Mouse (Mus musculus) hindbrain, embryonic 11.5 days (tissue): ENCODE measurements around the gene Myof. TPM values are rescaled to one million over a fixed set of nuclear protein-coding genes. Genes with fewer than 3 reads are reported as not detected.

Experiments used
- ATAC-seq: fragments of 200-750 bp; cut with Nextera tagmentation; 2 replicates; pipeline ENCODE4 v1.8.0; 2017; ENCODE audit warnings: mild to moderate bottlenecking, moderate TSS enrichment, moderate library complexity; ENCODE audit not compliant: low FRiP score
- DNase-seq: peaks from one replicate; pipeline ENCODE4 v3.0.0-alpha.2; 2015; ENCODE audit warnings: low spot score
- H3K27ac ChIP-seq: fragments of 300-500 bp; sonication (generic); 2 replicates; pipeline ENCODE4 v1.5.1; 2014; ENCODE audit warnings: mild to moderate bottlenecking, low read depth, low read length
- H3K27me3 ChIP-seq: fragments of 300-500 bp; sonication (generic); 2 replicates; pipeline ENCODE4 v1.6.1; 2014; ENCODE audit warnings: mild to moderate bottlenecking, low read length, moderate library complexity, mixed read lengths; ENCODE audit not compliant: control insufficient read depth, insufficient read depth
- H3K36me3 ChIP-seq: fragments of 300-500 bp; sonication (generic); 2 replicates; pipeline ENCODE4 v1.6.1; 2014; ENCODE audit warnings: mild to moderate bottlenecking, low read length, moderate library complexity, mixed read lengths; ENCODE audit not compliant: control insufficient read depth, insufficient read depth
- H3K4me1 ChIP-seq: fragments of 300-500 bp; sonication (generic); replicated peaks from 2 replicates; pipeline ENCODE4 v1.6.1; 2014; ENCODE audit warnings: low read length, mixed read lengths; ENCODE audit not compliant: control insufficient read depth, insufficient read depth
- H3K4me2 ChIP-seq: fragments of 300-500 bp; sonication (generic); replicated peaks from 2 replicates; pipeline ENCODE4 v1.6.1; 2014; ENCODE audit warnings: mild to moderate bottlenecking, low read depth, low read length
- H3K4me3 ChIP-seq: fragments of 300-500 bp; sonication (generic); 2 replicates; pipeline ENCODE4 v1.5.1; 2014; ENCODE audit warnings: low read depth, low read length
- H3K9ac ChIP-seq: fragments of 300-500 bp; sonication (generic); 2 replicates; pipeline ENCODE4 v1.6.1; 2014; ENCODE audit warnings: low read depth, low read length
- H3K9me3 ChIP-seq: fragments of 300-500 bp; sonication (generic); 2 replicates; pipeline ENCODE4 v1.6.1; 2016; ENCODE audit warnings: low read length; ENCODE audit not compliant: control insufficient read depth
- WGBS: fragments of 180-500 bp; shearing (Covaris S2); extraction: QIAGEN DNeasy Blood & Tissue Kit; methylation state at CpG from one replicate; pipeline ENCODE4 v1.1.7; 2014; 5-methylcytosine and 5-hydroxymethylcytosine counted together
- polyA plus RNA-seq: library from polyadenylated mRNA; unstranded; fragments of >200 nt; fragmentation: Nextera tagmentation; extraction: Ambion mirVana; gene quantifications from 2 replicates; pipeline ENCODE4 v1.2.1, GENCODE M21; 2014

Myof gene
- 3.4 and 5.3 TPM in 2 replicates for polyA plus RNA-seq

GRCm38 (mm10) chr19:38043281-38043981 is at the start of gene Myof:
Gene Myof (minus strand): TSS chr19:38043577.
- under 1% methylated on average over 28 of the region's 28 CpGs for WGBS
- DNase-seq (peak; percentile 46), ATAC-seq (no peak)
- Histone ChIP-seq H3K4me3 (peak within 1 kb of the TSS; percentile 30), H3K27ac (no peak within 1 kb of the TSS), H3K4me1 (no peaks in the 10 kb centered on the region), H3K27me3 (peaks cover 11% of the 10 kb centered on the region), H3K36me3 (no peaks in the 10 kb centered on the region), H3K4me2 (peak within 1 kb of the TSS; percentile 59), H3K9me3 (no peaks in the 10 kb centered on the region), H3K9ac (peak within 1 kb of the TSS; percentile 47; the same call in 1 of the 2 replicates)

GRCm38 (mm10) chr19:38091512-38091985 is 48.2 kb upstream of the Myof start:
- H3K9ac ChIP-seq: no peak overlapping the region
- no peaks in the 10 kb centered on the region for H3K36me3 ChIP-seq
- ATAC-seq (no peak), DNase-seq (no peak)
- no peak overlapping the region for H3K27ac ChIP-seq
- H3K27me3 ChIP-seq: peaks cover 12% of the 10 kb centered on the region
- no peak overlapping the region for H3K4me2 ChIP-seq
- H3K9me3 ChIP-seq: no peaks in the 10 kb centered on the region
- WGBS: 50% methylated on average over 4 of the region's 4 CpGs
- no peak overlapping the region for H3K4me3 ChIP-seq
- no peaks in the 10 kb centered on the region for H3K4me1 ChIP-seq

GRCm38 (mm10) chr19:38089358-38089757 is 46.0 kb upstream of the Myof start:
- Histone ChIP-seq H3K27me3 (no peaks in the 10 kb centered on the region), H3K4me2 (no peak overlapping the region), H3K9ac (no peak overlapping the region), H3K9me3 (no peaks in the 10 kb centered on the region), H3K4me3 (no peak overlapping the region), H3K4me1 (no peaks in the 10 kb centered on the region), H3K36me3 (no peaks in the 10 kb centered on the region), H3K27ac (no peak overlapping the region)
- 77% methylated on average over 8 of the region's 8 CpGs for WGBS
- DNase-seq (no peak), ATAC-seq (no peak)

- no peaks in the 10 kb centered on the region for H3K27me3 ChIP-seq
- no peaks in the 10 kb centered on the region for H3K9me3 ChIP-seq
- no peak overlapping the region for H3K4me2 ChIP-seq
- no peak overlapping the region for H3K4me3 ChIP-seq
- no peak for ATAC-seq
- no peak overlapping the region for H3K27ac ChIP-seq
- H3K9ac ChIP-seq: no peak overlapping the region
- no peaks in the 10 kb centered on the region for H3K36me3 ChIP-seq
- 66% methylated on average over 11 of the region's 11 CpGs for WGBS
- peak; percentile 16 for DNase-seq
- H3K4me1 ChIP-seq: no peaks in the 10 kb centered on the region
These were observed 43.7 kb upstream of the Myof start for GRCm38 (mm10) chr19:38086948-38087551.

GRCm38 (mm10) chr19:38085841-38086240 is 42.5 kb upstream of the Myof start:
- no peak overlapping the region for H3K9ac ChIP-seq
- H3K27me3 ChIP-seq: no peaks in the 10 kb centered on the region
- no peaks in the 10 kb centered on the region for H3K9me3 ChIP-seq
- no peak overlapping the region for H3K27ac ChIP-seq
- no peak overlapping the region for H3K4me2 ChIP-seq
- DNase-seq: no peak
- ATAC-seq: no peak
- H3K36me3 ChIP-seq: no peaks in the 10 kb centered on the region
- H3K4me1 ChIP-seq: no peaks in the 10 kb centered on the region
- 86% methylated on average over 4 of the region's 4 CpGs for WGBS
- no peak overlapping the region for H3K4me3 ChIP-seq

- no peak for ATAC-seq
- no peaks in the 10 kb centered on the region for H3K4me1 ChIP-seq
- 86% methylated on average over 5 of the region's 5 CpGs for WGBS
- H3K27me3 ChIP-seq: no peaks in the 10 kb centered on the region
- no peaks in the 10 kb centered on the region for H3K9me3 ChIP-seq
- DNase-seq: no peak
- H3K9ac ChIP-seq: no peak overlapping the region
- no peak overlapping the region for H3K27ac ChIP-seq
- H3K4me2 ChIP-seq: no peak overlapping the region
- no peaks in the 10 kb centered on the region for H3K36me3 ChIP-seq
- H3K4me3 ChIP-seq: no peak overlapping the region
These were observed 39.7 kb upstream of the Myof start for GRCm38 (mm10) chr19:38082931-38083525.

- WGBS: 77% methylated on average over 3 of the region's 3 CpGs
- no peak for DNase-seq
- Histone ChIP-seq H3K9ac (no peak overlapping the region), H3K4me2 (no peak overlapping the region), H3K4me3 (no peak overlapping the region), H3K9me3 (no peaks in the 10 kb centered on the region), H3K4me1 (no peaks in the 10 kb centered on the region), H3K27me3 (no peaks in the 10 kb centered on the region), H3K27ac (no peak overlapping the region), H3K36me3 (no peaks in the 10 kb centered on the region)
- ATAC-seq: no peak
These were observed 38.0 kb upstream of the Myof start for GRCm38 (mm10) chr19:38081361-38081760.

GRCm38 (mm10) chr19:38077851-38078540 is 34.6 kb upstream of the Myof start:
- H3K36me3 ChIP-seq: no peaks in the 10 kb centered on the region
- DNase-seq: no peak
- no peak overlapping the region for H3K9ac ChIP-seq
- H3K9me3 ChIP-seq: no peaks in the 10 kb centered on the region
- 81% methylated on average over 3 of the region's 3 CpGs for WGBS
- no peak overlapping the region for H3K4me2 ChIP-seq
- no peaks in the 10 kb centered on the region for H3K27me3 ChIP-seq
- ATAC-seq: no peak
- no peak overlapping the region for H3K27ac ChIP-seq
- H3K4me1 ChIP-seq: no peaks in the 10 kb centered on the region
- no peak overlapping the region for H3K4me3 ChIP-seq
